Mouse (Mus musculus): Measurements from ENCODE around the gene Arid4a.
A peak's percentile ranks its signal among the peaks of the same experiment; 100 is the strongest.

The Arid4a gene

DNA sequence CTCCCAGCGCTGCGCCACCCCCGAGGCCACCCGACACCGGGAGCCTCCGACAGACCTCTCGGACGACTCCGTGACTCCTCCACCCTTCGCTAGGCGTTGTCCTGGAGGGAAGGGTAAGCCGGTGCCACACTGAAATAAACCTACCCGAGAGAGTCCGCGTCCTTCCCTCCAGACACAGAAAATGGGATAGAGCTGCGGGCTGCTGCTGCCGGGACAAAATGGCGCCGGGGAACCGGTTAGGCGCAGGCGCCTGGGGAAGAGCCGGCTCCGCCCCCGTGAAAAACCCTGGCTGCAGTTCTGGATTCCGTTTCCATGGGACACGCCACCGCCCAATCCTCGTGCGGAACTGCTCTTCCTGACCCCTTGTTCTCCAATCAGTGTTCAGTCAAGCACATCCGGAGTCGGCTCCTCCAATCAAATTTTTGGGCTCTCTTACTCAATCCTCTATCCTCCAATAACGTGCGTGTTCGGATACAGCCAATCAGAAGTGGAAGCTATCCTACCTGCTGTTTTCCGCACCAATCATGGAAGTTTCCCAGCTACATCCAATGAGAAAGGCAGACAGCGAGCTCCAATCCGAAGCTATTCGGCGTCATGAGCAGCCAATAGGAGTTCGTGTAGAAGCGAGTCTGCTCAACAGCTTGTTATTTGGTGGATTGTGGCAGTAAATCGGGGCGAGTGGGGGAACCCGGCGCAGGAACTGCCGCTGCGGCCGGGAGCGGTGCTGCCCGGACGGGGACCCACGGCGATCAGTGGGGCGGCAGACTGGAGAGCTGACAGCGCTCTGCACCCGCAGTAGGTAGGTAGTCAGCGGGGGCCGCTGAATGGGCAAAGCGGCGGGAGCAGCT lies at the start of gene Arid4a:
Gene Arid4a (plus strand): TSS at position 628 of the 848 bp plus-strand sequence.
- DNase-seq, result peak; percentile 99

DNA sequence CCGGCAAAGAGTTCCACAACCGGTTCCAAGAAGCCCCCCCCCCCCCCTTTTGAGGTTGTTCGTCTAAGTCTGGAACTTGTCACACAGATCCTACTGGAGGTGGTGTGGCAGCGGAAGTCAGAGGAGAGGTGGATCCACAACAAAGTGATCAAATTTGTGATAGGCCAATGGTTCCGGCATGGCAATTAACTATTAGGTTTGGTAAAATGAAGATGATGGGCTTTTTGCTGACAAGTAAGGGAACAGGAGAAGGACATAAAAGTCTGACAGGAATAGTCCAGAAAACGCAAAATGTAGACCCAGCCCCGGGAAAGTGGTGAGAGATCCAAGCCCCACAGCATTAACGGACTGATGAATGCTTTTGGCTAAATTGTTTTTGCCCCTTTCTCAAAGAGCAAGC lies 48.2 kb upstream of the Arid4a start:
- DNase-seq, result no peak

DNA sequence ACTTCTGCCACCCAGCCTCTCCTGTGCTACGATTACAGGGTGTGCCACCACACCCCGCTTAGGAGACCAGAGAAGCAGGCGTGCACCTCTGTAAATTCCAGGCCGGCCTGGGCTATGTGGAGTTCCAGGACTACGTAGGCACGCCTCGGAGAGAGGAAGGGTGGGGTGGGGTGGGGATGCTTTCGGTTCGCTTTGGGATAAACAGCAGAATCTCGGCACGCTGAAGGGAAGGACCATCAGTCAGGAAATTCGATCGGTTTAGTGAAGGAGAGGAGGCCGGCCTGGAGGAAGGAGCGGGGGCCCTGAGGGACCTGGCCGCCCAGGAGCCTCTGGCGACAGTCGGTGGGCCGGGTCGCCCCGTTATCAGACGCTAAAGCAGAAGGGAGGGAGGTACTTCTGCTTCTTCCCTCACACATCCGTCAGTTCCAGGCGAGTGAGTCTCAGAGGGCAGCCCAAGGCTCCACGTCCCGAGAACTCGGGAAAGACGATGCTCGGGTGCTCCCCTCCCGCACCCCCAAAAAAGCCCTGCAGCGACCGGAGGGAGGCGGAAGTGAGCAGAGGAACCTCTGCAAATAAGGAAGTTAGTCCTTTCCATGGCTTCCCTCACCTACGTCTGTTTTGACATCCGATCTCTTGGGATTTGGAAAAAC lies 47.5 kb upstream of the Arid4a start:
- peak; percentile 85 to 90 for DNase-seq

DNA sequence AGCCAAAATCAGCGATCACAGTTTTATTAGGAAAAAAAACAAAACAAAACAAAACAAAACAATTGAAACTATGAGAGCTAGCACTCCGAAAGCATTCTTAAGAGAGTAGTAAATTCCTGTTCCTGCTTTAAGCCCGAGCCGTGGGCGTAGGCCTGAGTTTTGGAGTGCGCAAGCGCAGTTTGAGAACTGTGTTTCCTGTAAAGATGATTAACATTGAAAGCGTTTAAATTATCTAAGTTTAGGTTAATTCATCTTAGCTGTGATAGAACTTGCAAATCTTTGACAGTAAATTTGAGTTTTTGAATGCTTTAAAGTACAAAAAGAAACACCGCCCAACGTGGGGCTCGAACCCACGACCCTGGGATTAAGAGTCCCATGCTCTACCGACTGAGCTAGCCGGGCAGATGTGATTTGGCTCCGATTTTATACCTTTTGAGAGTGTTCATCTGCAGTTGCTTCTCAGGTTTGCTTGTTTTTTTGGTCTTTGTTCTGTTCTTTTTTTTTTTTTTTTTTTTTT lies 46.9 kb upstream of the Arid4a start:
- DNase-seq, result peak; percentile 86 to 88

DNA sequence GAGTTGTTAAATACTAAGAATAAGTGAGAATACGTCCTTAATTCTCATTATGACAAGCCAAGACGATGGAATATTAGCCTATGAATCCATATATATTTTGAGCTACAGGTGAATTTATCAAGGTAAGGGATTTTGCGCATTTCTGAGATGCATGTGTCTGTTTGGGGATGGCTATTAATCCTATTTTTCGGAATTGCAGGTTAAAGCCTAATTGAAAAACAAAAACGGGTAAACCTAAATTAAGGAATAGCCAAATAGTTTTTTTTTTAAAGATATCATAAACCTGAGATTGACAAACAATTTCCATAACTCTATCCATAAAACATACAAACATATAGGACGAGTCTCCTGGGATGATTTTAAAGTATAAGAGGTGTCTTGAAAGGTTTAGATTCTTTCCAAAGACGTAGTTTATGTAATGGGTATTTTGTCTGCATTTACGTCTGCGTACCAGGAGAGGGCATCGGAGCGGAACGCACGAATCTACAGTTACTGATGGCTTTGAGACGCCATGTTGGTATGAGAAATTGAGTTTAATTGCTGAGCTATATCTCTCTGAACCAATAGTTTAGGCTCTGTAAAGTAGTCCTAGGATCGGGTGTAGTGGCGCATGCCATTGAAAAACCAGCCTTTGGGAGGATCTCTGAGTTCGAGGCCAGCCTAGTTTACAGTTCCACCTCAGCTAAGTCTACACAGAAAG lies 46.2 kb upstream of the Arid4a start:
- peak; percentile 56 to 69 for DNase-seq

DNA sequence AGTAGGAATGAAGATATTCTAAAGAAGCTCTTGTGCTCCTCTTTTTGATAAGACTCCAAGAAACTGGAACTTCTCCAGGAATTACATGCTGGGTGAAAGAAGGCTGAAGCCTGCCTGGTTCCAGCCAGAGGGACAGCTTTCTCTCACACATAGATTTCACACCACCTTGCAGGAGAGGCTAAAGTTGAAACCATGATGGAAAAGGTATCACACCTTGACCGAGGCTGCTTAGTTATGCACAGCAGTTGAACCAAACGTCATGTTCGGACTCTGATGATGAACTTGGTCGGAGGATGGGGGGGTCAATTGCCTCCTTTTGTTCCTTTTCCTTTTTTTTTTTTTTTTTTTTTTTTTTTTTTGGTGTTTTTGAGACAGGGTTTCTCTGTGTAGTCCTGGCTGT lies 42.0 kb upstream of the Arid4a start:
- DNase-seq, result no peak

DNA sequence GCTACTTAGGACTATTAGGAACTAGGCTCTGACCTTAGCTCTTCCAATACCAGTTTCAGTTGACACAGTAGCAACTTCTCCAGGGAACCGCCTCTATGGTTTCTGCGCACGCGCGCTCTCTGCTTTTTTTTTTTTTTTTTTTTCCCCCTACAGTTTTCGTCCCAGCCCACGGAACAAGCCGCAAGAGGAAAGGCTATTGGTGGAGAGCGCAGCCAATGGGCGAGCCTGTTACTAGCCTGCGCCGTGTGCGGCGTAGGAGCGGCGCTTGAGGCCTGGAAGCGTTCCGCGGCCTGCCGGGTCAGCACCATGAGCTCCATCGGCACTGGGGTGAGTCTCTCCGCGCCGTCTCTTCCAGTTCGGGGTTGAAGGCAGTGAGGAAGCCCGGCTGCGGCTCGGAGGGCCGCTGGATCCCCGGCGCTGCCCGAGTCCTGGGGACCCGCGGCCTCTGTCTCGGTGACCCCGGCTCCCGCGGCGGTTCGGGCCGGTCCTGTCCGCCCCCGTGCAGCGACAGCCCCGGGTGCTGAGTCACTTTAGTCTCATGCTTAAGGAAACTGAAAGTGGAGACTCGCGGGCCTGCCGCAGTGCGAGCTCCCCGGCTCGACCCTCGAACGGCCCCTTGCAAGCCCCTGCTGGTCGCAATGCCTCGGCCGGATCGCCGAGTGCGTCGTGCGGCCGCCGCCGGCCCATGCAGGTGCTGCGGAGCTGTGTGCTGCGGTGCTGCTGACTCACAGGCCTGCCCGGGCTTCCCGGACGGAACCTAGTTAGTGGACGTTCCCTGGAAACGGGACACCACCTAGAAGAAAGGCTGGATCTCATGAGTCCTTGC lies 41.1 kb upstream of the Arid4a start, which contains the start of gene Psma3:
Gene Psma3 (plus strand): TSS at position 181 of the 826 bp plus-strand sequence.
- DNase-seq, result peak; percentile 92 to 94

DNA sequence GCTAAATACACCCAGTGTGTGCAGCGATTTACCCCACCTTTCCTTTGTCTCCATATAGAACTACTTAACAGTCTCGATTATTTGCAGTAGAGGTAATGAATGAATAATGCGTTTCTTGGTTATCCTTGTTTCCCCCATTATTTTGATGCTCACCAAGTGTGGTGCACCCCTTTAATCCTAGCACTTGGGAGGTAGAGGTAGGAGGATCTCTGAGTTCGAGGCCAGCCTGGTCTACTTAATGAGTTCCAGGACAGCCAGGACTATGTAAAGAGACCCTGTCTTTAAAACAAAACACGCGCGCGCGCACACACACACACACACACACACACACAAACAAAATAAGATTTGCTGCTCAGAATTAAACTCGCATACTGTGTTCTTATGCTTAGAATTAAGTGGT lies 40.4 kb upstream of the Arid4a start:
- DNase-seq, result no peak

DNA sequence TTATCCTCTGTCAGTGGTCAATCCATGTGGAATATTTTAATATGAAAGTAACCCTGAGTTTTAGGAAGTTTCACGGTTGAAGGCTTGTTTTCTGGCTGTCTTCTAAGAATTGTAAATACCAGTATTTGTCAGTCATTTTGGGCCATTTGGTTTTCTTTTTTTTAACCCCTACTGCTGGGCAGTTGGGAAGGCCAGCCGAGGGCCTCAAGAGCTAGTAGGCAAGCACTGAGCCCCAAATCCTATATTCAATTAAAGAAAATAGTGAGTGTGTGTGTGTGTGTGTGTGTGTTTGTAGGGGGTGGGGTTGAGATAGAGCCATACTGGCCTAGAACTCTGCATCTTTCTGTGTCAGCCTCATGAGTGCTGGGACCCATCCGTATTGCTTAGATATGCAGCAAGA lies 39.9 kb upstream of the Arid4a start:
- DNase-seq, result no peak

DNA sequence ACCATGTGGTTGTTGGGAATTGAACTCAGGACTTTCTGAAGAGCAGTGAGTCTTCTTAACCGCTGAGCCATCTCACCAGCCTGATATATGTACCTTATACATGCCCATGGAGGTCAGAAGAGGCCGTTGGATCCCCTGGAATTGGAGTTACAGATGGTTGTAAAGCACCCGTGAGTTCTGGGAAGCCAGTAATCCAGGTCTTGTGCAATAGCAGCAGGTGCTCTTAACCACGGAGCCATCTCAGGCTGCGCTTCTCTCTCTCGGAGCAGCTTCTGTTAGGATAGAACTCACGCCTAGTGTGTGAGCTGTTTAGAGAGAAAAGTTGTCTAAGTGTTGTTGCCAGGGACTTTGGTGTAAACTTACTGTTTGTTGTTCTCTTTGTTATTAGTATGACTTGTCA lies 37.4 kb upstream of the Arid4a start:
- DNase-seq, result no peak

DNA sequence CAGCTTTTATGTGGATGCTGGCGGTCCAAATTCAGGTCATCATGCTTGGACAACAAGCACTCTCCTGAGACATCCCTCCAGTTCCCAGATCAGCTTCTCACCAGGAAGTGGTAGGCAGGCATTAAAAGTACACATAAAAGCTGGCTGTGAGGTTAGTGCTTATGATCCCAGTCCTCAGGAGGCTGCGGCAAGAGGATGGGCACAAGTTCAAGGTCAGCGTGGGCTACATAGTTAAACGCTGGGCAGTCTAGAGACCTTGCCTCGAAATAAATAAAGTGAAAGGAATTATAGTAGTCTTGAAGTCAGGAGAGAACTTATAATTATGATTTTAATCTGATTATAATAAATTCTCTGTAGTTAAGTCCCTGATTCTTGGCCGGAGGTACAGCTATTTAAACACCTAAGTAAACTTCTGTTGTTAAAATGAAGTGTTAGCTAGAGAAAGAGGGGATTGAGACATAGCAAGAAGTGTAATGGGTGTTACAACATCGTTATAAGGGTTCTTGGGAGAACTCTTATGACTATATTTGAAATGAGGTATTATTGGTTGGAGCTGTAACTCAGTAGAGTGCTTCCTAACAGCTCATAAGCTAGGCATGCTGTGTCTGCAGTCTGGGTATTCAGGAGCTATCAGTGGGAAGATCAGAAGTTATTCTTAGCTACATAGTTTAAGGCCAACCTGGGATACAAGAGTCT lies 30.8 kb upstream of the Arid4a start:
- DNase-seq, result no peak

DNA sequence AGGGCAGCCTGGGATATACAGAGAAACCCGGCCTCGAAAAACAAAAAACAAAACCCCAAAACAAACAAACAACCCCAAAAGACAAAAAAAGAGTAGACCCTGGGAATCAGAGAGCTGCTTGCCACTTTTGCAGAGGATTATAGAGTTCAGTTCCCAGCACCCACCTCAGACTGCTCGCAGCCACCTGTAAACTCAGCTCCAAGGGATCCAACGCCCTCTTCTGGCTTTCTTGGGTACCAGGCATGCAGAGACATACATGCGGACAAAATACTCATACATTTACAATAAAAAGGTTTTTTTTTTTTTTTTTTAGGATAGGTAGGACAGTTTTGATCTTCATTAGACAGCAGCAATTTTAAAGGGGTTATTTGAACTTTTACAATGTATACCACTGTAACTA lies 18.6 kb upstream of the Arid4a start:
- no peak for DNase-seq

DNA sequence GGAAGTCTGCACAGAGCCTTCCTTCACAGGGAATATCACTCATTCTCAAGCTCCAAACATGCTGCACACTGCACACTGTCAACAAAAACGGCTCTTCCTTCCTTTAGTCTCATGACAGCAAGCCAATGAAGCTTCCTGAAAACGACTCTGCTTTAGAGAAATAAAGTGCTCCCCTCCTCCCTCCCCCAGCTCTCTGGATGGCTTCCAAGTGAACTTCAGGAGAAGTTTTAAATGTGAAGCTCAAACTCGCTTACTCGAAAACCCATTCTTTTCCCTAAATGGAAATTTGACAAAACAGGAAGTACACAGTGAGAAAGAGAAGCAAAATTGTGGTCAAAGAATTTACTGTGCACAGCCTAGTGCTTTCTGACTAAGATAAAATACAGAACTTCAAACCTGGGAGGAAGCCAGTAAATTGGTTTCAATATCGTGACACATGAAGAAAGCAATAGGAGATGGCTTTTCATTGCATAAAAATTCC lies 16.3 kb upstream of the Arid4a start:
- DNase-seq, result peak; percentile 43 to 44

DNA sequence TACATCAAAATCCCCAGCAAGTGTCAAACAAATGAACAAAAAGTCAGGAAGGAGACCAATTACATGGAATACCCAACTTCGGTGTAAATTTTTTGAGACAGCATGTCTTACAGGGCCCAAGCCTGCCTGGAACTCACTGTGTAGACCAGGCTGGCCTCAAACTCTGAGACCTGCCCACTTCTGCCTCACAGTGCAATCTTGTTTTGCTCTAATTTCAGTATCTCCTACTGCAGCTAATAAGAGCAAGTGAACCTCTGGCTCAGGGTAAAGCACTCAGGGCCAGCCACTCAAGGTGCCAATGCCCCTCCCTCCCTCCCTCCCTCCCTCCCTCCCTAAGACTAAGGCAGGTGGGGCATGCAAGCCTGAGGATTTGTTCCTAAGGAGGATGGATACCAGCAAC lies 15.4 kb upstream of the Arid4a start:
- no peak for DNase-seq

DNA sequence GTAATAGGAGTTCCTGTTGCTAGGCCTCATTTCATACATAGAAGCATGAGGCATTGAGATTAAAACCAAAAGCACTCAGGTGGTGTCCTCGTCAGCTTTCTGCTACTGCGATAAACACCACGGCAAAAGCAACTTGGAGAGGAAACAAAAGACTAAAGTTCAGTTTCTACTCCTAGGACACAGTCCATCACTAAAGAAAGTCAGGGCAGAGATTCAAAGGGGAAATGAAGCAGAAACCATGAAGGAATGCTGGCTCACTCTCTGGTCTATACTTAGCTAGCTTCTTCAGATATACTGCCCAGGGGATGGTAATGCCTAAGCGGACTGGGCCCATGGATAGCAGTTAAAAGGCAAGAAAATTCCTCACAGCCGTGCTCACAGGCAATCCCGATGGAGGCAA lies 14.3 kb upstream of the Arid4a start:
- no peak for DNase-seq

DNA sequence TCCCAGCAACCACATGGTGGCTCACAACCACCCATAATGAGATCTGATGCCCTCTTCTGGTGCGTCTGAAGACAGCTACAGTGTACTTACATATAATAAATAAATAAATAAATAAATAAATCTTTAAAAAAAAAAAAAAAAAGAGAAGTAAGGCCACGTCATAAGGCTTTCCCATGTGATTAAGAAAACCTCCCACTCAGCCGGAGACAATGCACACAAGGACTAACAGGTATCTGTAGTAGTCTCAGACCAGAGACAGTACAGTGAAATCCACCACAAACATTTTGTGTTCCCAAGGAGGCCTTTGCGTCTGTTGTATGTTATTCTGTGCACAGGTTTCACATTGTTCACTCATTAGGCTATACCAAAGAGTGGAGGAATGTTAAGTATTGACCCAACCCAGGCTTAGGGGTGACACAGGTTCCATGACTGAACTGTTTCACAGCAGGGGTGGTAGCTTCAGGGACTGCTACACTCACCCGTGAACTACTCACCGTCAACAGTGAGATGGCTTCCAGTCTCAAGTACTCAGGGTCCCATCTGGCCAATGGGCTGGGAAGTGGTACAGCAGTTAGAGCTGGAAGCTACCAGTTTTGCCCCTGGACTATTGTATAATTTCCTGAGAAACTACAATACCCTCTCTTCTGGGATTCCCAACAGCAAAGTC lies 11.9 kb upstream of the Arid4a start:
- DNase-seq, result no peak

DNA sequence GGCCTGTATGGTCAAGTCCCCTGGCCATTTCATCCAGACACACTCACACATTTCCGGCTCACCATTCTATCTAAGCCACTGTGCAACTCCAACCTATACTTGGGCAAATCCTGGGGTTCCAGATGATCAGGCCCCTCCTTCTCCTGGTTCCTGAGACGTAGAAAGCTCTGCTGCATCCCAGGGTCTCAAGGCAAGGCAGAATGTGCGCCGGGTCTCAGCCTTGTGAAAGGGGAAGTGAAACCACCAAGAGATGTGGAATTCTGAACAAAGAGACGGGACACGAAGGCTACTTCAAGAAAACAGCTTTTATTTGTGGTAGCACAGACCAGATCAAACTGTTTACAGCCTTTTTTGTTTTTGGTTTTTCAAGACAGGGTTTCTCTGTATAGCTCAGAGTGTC lies 9.6 kb upstream of the Arid4a start:
- DNase-seq, result no peak

DNA sequence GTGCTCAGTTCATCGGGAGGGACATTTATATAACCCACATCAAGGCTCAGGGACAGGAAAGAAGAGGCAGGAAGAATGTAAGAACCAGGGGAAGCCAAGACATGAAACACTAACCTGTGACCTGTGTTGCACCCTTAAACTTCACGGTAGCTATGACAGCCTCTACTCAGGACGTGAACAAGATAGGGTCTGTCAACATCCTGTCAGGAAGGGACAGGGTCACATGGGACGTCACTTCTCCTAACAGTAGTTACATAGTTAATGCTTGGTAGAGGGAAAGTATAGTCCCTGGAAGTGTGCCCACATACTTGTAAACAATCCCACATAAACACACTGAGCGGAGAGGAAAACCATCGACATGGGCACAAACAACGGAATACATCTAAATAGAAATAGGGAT lies 8.9 kb upstream of the Arid4a start:
- DNase-seq, result peak; percentile 22 to 52

DNA sequence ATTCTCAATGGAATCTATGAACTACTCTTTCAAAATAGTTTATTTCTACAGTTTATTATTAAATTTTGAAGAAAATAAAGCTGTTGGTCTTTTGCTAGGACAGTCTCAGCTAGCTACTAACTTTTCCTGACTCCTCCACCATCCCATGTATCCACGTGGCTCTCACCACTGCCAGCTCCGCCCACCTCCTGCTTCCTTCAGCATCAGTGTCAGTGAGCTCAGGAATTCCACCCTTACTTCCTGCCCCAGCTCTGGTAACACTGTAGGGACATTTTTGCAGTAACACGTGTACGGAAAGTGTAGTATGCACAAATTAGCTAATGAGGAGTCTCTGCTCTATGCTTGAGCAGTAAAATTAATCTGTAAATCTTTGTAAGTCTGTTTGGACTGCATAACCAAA lies 6.0 kb upstream of the Arid4a start:
- DNase-seq, result peak; percentile 58 to 66

DNA sequence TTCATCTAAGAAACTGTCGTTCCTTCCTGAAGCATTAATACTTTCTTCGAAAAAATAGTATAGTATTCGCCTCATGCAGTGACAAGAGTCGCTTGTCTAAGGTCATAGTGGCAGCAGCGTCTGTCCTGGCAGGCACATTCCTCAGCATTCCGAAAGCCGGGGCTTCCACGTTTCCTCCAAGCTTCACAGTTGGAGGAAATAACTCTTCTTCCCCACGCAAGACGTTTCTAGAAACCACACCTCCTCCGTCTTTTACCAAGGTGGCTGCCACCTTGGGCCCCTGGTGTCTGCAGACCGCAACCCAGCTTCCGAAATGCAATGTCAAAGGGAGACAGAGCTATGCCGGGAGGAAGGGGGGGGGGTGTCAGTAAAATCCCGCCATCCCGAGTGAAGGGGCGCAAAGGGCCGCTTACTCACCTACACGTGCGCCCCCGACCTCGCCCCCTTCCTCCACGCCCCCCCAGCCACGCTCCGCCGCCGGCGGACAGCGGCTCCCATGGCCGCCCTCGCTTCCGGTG lies 886 bp upstream of the Arid4a start:
- DNase-seq, result no peak

DNA sequence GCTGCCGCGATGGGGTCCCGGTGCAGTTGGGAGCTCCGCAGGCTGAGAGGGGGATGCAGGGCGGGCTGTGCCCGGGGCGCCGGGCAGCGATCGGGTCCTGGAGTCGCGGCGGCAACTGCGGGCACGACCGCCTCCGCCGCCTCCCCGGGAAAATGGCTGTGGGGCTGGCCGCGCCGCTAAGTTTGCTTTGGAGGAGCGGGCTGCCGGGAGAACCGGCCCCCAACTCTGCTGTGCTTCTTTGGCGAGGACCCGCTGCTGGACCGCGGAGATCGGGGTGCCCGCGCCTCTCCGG lies 367 bp downstream of the Arid4a start:
- no peak for DNase-seq
